Mouse (Mus musculus) C2C12 (cell line): Measurements from ENCODE around the gene Immp1l. TPM values are rescaled to one million over a fixed set of nuclear protein-coding genes. Genes with fewer than 3 reads are reported as not detected.

Experiments
- H3K27me3 ChIP-seq: one replicate; pipeline ENCODE4 v1.6.1; 2011; ENCODE audit not compliant: control insufficient read depth, insufficient read depth, insufficient read length
- H3K36me3 ChIP-seq: one replicate; pipeline ENCODE4 v1.6.1; 2011; ENCODE audit not compliant: control insufficient read depth, insufficient read depth
- H3K4me3 ChIP-seq: one replicate; pipeline ENCODE4 v1.5.1; 2011; ENCODE audit warnings: mild to moderate bottlenecking, control low read depth; ENCODE audit not compliant: poor library complexity, insufficient read depth, severe bottlenecking
- H3K79me2 ChIP-seq: one replicate; pipeline ENCODE4 v1.6.1; 2011; ENCODE audit not compliant: control insufficient read depth, insufficient read depth
- H3K79me3 ChIP-seq: one replicate; pipeline ENCODE4 v1.6.1; 2011; ENCODE audit warnings: low read depth, control low read depth
- H3ac ChIP-seq: one replicate; pipeline ENCODE3; 2011; ENCODE audit warnings: low read depth; ENCODE audit not compliant: control insufficient read depth, insufficient read length
- CEBPB ChIP-seq: IDR thresholded peaks from one replicate; pipeline ENCODE4 v1.6.1; 2011; ENCODE audit warnings: low read depth, mild to moderate bottlenecking, control low read depth, moderate library complexity
- CTCF ChIP-seq: IDR thresholded peaks from one replicate; pipeline ENCODE4 v1.5.1; 2011; ENCODE audit not compliant: control insufficient read depth, insufficient read depth, insufficient read length
- FOSL1 ChIP-seq: IDR thresholded peaks from one replicate; pipeline ENCODE4 v1.8.0; 2011; ENCODE audit warnings: mild to moderate bottlenecking, low read length; ENCODE audit not compliant: poor library complexity, insufficient read depth, severe bottlenecking
- MAX ChIP-seq: IDR thresholded peaks from one replicate; pipeline ENCODE4 v1.6.1; 2011; ENCODE audit warnings: mild to moderate bottlenecking, control low read depth
- MYOD1 ChIP-seq: IDR thresholded peaks from one replicate; pipeline ENCODE4 v1.6.1; 2011; ENCODE audit warnings: low read depth; ENCODE audit not compliant: control insufficient read depth, insufficient read length
- MYOG ChIP-seq: IDR thresholded peaks from one replicate; pipeline ENCODE4 v1.6.1; 2011; ENCODE audit not compliant: control insufficient read depth, insufficient read length; ENCODE audit errors: extremely low read depth
- USF1 ChIP-seq: IDR thresholded peaks from one replicate; pipeline ENCODE4 v1.6.1; 2011; ENCODE audit warnings: low read depth, mild to moderate bottlenecking, control low read depth, moderate library complexity
- polyA plus RNA-seq: library from polyadenylated mRNA; unstranded; fragments of >200 nt; fragmentation: generic; extraction: Trizol; gene quantifications from one replicate; pipeline ENCODE4 v1.2.1, GENCODE M21; 2012; ENCODE audit warnings: missing spikeins

Gene Immp1l
- polyA plus RNA-seq, 1 experiment: 25.1 TPM

GRCm38 (mm10) chr2:105951350-105951940, 47.0 kb downstream of the Immp1l start:
- no peaks in the 10 kb centered on the region for H3K27me3 ChIP-seq
- H3K79me2 ChIP-seq: no peaks in the 10 kb centered on the region
- H3ac ChIP-seq: no peak overlapping the region
- H3K36me3 ChIP-seq: peaks cover 2% of the 10 kb centered on the region
- no peak for TF ChIP-seq MAX
- TF ChIP-seq MYOD1: no peak
- TF ChIP-seq MYOG: no peak
- TF ChIP-seq FOSL1: no peak
- TF ChIP-seq CEBPB: no peak
- TF ChIP-seq USF1: no peak
- TF ChIP-seq CTCF: no peak
- H3K79me3 ChIP-seq: no peaks in the 10 kb centered on the region
- no peak overlapping the region for H3K4me3 ChIP-seq

- no peaks in the 10 kb centered on the region for H3K27me3 ChIP-seq
- no peak overlapping the region for H3K4me3 ChIP-seq
- no peaks in the 10 kb centered on the region for H3K79me2 ChIP-seq
- H3K36me3 ChIP-seq: peaks cover 3% of the 10 kb centered on the region
- TF ChIP-seq MAX (no peak), MYOD1 (no peak), MYOG (no peak), CTCF (no peak), FOSL1 (no peak)
- H3K79me3 ChIP-seq: no peaks in the 10 kb centered on the region
- no peak overlapping the region for H3ac ChIP-seq
Measured at GRCm38 (mm10) chr2:105953862-105954261, 49.4 kb downstream of the Immp1l start.

GRCm38 (mm10) chr2:105963447-105963846, 59.0 kb downstream of the Immp1l start:
- TF ChIP-seq MYOD1 (no peak), MAX (no peak), CEBPB (no peak), FOSL1 (no peak), MYOG (no peak)
- no peaks in the 10 kb centered on the region for H3K27me3 ChIP-seq

GRCm38 (mm10) chr2:105973941-105974340, 69.5 kb downstream of the Immp1l start:
- H3K79me3 ChIP-seq: no peaks in the 10 kb centered on the region
- H3K27me3 ChIP-seq: no peaks in the 10 kb centered on the region
- no peaks in the 10 kb centered on the region for H3K79me2 ChIP-seq
- TF ChIP-seq USF1 (no peak), MYOG (no peak), CEBPB (no peak), MYOD1 (no peak), CTCF (no peak), FOSL1 (no peak), MAX (no peak)
- no peak overlapping the region for H3K4me3 ChIP-seq
- H3K36me3 ChIP-seq: peaks cover 10% of the 10 kb centered on the region
- H3ac ChIP-seq: no peak overlapping the region

More at GRCm38 (mm10) chr2:105963447-105963846, 59.0 kb downstream of the Immp1l start:
- Histone ChIP-seq H3ac (no peak overlapping the region), H3K4me3 (no peak overlapping the region), H3K79me2 (no peaks in the 10 kb centered on the region), H3K36me3 (peaks cover 41% of the 10 kb centered on the region), H3K79me3 (no peaks in the 10 kb centered on the region)

- H3K4me3 ChIP-seq: no peak overlapping the region
- H3K79me3 ChIP-seq: no peaks in the 10 kb centered on the region
- peaks cover 7% of the 10 kb centered on the region for H3K79me2 ChIP-seq
- H3K27me3 ChIP-seq: no peaks in the 10 kb centered on the region
- no peak for TF ChIP-seq MYOD1
- TF ChIP-seq MYOG: no peak
- no peak for TF ChIP-seq CEBPB
- no peak for TF ChIP-seq USF1
- no peak for TF ChIP-seq MAX
- TF ChIP-seq FOSL1: no peak
- H3K36me3 ChIP-seq: no peaks in the 10 kb centered on the region
- H3ac ChIP-seq: no peak overlapping the region
Measured at GRCm38 (mm10) chr2:105978065-105978464, 73.6 kb downstream of the Immp1l start.

GRCm38 (mm10) chr2:105985206-105985605, 80.8 kb downstream of the Immp1l start:
- Histone ChIP-seq H3ac (no peak overlapping the region), H3K4me3 (no peak overlapping the region), H3K79me3 (peaks cover 6% of the 10 kb centered on the region), H3K27me3 (no peaks in the 10 kb centered on the region), H3K79me2 (peaks cover 9% of the 10 kb centered on the region), H3K36me3 (no peaks in the 10 kb centered on the region)
- TF ChIP-seq USF1: no peak
- TF ChIP-seq MYOG: no peak
- TF ChIP-seq CEBPB: no peak
- no peak for TF ChIP-seq MAX
- TF ChIP-seq FOSL1: no peak
- TF ChIP-seq CTCF: no peak
- no peak for TF ChIP-seq MYOD1
